Mouse (Mus musculus) ES-E14 (cell line): Measurements from ENCODE around the gene Slc15a1.

ENCODE experiments used
- HCFC1 ChIP-seq: IDR thresholded peaks from 2 replicates; pipeline ENCODE4 v1.6.1; 2012; ENCODE audit warnings: low read length, inconsistent platforms, borderline replicate concordance; ENCODE audit not compliant: insufficient read depth
- MAFK ChIP-seq: IDR thresholded peaks from 2 replicates; pipeline ENCODE4 v1.6.1; 2014; ENCODE audit warnings: mild to moderate bottlenecking, low read depth, low read length, inconsistent platforms; ENCODE audit not compliant: insufficient read depth
- ZC3H11A ChIP-seq: IDR thresholded peaks from 2 replicates; pipeline ENCODE4 v1.6.1; 2012; ENCODE audit warnings: low read depth, mild to moderate bottlenecking, inconsistent platforms, low read length, borderline replicate concordance

GRCm38 (mm10) chr14:121471545-121472121, 33.4 kb downstream of the Slc15a1 start:
- TF ChIP-seq MAFK (no peak), HCFC1 (no peak), ZC3H11A (no peak)
